ENCODE assay signal across 12 mouse cellular contexts in genomic region chr10:59131926-59132628, GRCm38 (mm10).
DNase-seq lines count a peak whose midpoint lies in the region; ATAC-seq lines count a peak whose summit lies in the region.
"Had no signal": no experiment of that assay in that cellular context is flagged by ENCODE, and none has a peak within 500 bp of the region (broad histone marks: within the 10 kb centered on the region; RNA-seq: fewer than 3 reads in every experiment).

No protein-coding gene starts in this region.

- H3K4me2 ChIP-seq in heart, embryonic 16.5 days (ENCODE audit: low read depth, low read length), result no peak overlapping the region
- no peak overlapping the region for H3K4me2 ChIP-seq in limb, embryonic 15.5 days
- 0 out of 2 replicates have a peak overlapping the region, but pooled peaks have one; percentile 9 for H3K4me2 ChIP-seq in stomach, embryonic 16.5 days (ENCODE audit: low read depth, low read length)
- no peak overlapping the region for H3K4me2 ChIP-seq in forebrain, embryonic 11.5 days (ENCODE audit: low read depth, low read length, severe bottlenecking)
- H3K4me2 ChIP-seq: embryonic facial prominence, embryonic 13.5 days had no signal

- 0 out of 2 replicates have a peak overlapping the region, but pooled peaks have one; percentile 10 for H3K9ac ChIP-seq in heart, embryonic 16.5 days (ENCODE audit: low read length)
- no peak overlapping the region for H3K9ac ChIP-seq in limb, embryonic 15.5 days
- H3K9ac ChIP-seq in stomach, embryonic 16.5 days (ENCODE audit: low read length), result no peak overlapping the region
- H3K9ac ChIP-seq in forebrain, embryonic 11.5 days (ENCODE audit: low read length), result no peak overlapping the region
- H3K9ac ChIP-seq: embryonic facial prominence, embryonic 13.5 days had no signal

- H3K4me3 ChIP-seq in heart, embryonic 16.5 days (ENCODE audit: low read length), result no peak overlapping the region
- H3K4me3 ChIP-seq in embryonic facial prominence, embryonic 10.5 days, result no peak overlapping the region
- no peak overlapping the region for H3K4me3 ChIP-seq in limb, embryonic 15.5 days
- H3K4me3 ChIP-seq in stomach, embryonic 16.5 days (replicated peaks; ENCODE audit: low read length), result no peak overlapping the region
- H3K4me3 ChIP-seq in forebrain, embryonic 11.5 days (ENCODE audit: low read depth, low read length), result no peak overlapping the region
- H3K4me3 ChIP-seq: embryonic facial prominence, embryonic 13.5 days had no signal

- ATAC-seq in heart, embryonic 16.5 days (replicated peaks; ENCODE audit: extremely low read depth, insufficient read depth, low FRiP score), result peak; percentile 76
- ATAC-seq in limb, embryonic 15.5 days (ENCODE audit: insufficient number of reproducible peaks, low FRiP score, low TSS enrichment, low read depth), result no peak
- no peak; the same call in 1 of the 2 replicates for ATAC-seq in stomach, embryonic 16.5 days (ENCODE audit: insufficient read depth, low FRiP score)
- no peak for ATAC-seq in inflammation-experienced regulatory T-cells, adult 6 months
- ATAC-seq in forebrain, embryonic 11.5 days (replicated peaks; ENCODE audit: low FRiP score), result no peak

- H3K4me1 ChIP-seq in heart, embryonic 16.5 days (ENCODE audit: control insufficient read depth, insufficient read depth, low read length), result peaks cover 31% of the 10 kb centered on the region
- H3K4me1 ChIP-seq in embryonic facial prominence, embryonic 10.5 days, result peaks cover 7% of the 10 kb centered on the region
- H3K4me1 ChIP-seq in limb, embryonic 15.5 days, result peaks cover 23% of the 10 kb centered on the region
- H3K4me1 ChIP-seq in stomach, embryonic 16.5 days (ENCODE audit: control insufficient read depth, insufficient read depth, low read length), result peaks cover 7% of the 10 kb centered on the region; the same call in 1 of the 2 replicates
- 0 out of 2 replicates have a peak, but pooled peaks cover 3% of the 10 kb centered on the region for H3K4me1 ChIP-seq in forebrain, embryonic 11.5 days (replicated peaks; ENCODE audit: control insufficient read depth, insufficient read depth, low read length)

- no peaks in the 10 kb centered on the region for H3K27me3 ChIP-seq in heart, embryonic 16.5 days (ENCODE audit: control insufficient read depth, insufficient read depth, low read length)
- H3K27me3 ChIP-seq in embryonic facial prominence, embryonic 10.5 days (replicated peaks; ENCODE audit: low read depth, poor library complexity, severe bottlenecking), result no peaks in the 10 kb centered on the region
- no peaks in the 10 kb centered on the region for H3K27me3 ChIP-seq in limb, embryonic 15.5 days
- no peaks in the 10 kb centered on the region for H3K27me3 ChIP-seq in stomach, embryonic 16.5 days (ENCODE audit: control insufficient read depth, insufficient read depth, low read length)
- H3K27me3 ChIP-seq in forebrain, embryonic 11.5 days (ENCODE audit: control insufficient read depth, insufficient read depth, low read length), result no peaks in the 10 kb centered on the region
- H3K27me3 ChIP-seq: embryonic facial prominence, embryonic 13.5 days had no signal

- intact Hi-C loops in heart, postnatal 25 days (cut with DNase I), result no loop called here

- H3K9me3 ChIP-seq in heart, embryonic 16.5 days (replicated peaks; ENCODE audit: control insufficient read depth, low read length), result no peaks in the 10 kb centered on the region
- H3K9me3 ChIP-seq in embryonic facial prominence, embryonic 10.5 days, result no peaks in the 10 kb centered on the region
- H3K9me3 ChIP-seq in limb, embryonic 15.5 days, result no peaks in the 10 kb centered on the region
- H3K9me3 ChIP-seq in stomach, embryonic 16.5 days (replicated peaks; ENCODE audit: control insufficient read depth, low read length), result no peaks in the 10 kb centered on the region
- no peaks in the 10 kb centered on the region for H3K9me3 ChIP-seq in forebrain, embryonic 11.5 days (ENCODE audit: control insufficient read depth, low read length)
- H3K9me3 ChIP-seq: embryonic facial prominence, embryonic 13.5 days had no signal

- no peaks in the 10 kb centered on the region for H3K36me3 ChIP-seq in heart, embryonic 16.5 days (ENCODE audit: control insufficient read depth, insufficient read depth)
- H3K36me3 ChIP-seq in embryonic facial prominence, embryonic 10.5 days (replicated peaks), result no peaks in the 10 kb centered on the region
- H3K36me3 ChIP-seq in limb, embryonic 15.5 days, result no peaks in the 10 kb centered on the region
- H3K36me3 ChIP-seq in stomach, embryonic 16.5 days (ENCODE audit: control insufficient read depth, insufficient read depth, low read length), result no peaks in the 10 kb centered on the region
- no peaks in the 10 kb centered on the region for H3K36me3 ChIP-seq in forebrain, embryonic 11.5 days (ENCODE audit: control insufficient read depth, insufficient read depth, low read length)
- H3K36me3 ChIP-seq: embryonic facial prominence, embryonic 13.5 days had no signal

- peak overlapping the region; percentile 63 for H3K27ac ChIP-seq in heart, embryonic 16.5 days (ENCODE audit: low read length)
- H3K27ac ChIP-seq in embryonic facial prominence, embryonic 10.5 days (replicated peaks), result no peak overlapping the region
- peak overlapping the region; percentile 75 for H3K27ac ChIP-seq in limb, embryonic 15.5 days
- H3K27ac ChIP-seq in stomach, embryonic 16.5 days (ENCODE audit: low read length), result 0 out of 2 replicates have a peak overlapping the region, but pooled peaks have one; percentile 21
- no peak overlapping the region for H3K27ac ChIP-seq in forebrain, embryonic 11.5 days (ENCODE audit: low read depth, low read length)
- H3K27ac ChIP-seq: embryonic facial prominence, embryonic 13.5 days had no signal

- no peak for DNase-seq in heart, postnatal 25 days (ENCODE audit: low spot score)
- DNase-seq in embryonic facial prominence, embryonic 10.5 days (ENCODE audit: low spot score), result peak; percentile 42
- DNase-seq in cerebellum, adult 9-11 months, result no peak
- DNase-seq in forebrain, embryonic 11.5 days (ENCODE audit: low spot score), result no peak
- DNase-seq: gastrocnemius, postnatal 10 days; kidney, adult 18-20 months; midbrain, embryonic 14.5 days had no signal

- WGBS in heart, embryonic 16.5 days, result 55% methylated on average over 20 of the region's 20 CpGs
- 81% methylated on average over 20 of the region's 20 CpGs for WGBS in embryonic facial prominence, embryonic 10.5 days
- 25% methylated on average over 20 of the region's 20 CpGs for WGBS in limb, embryonic 15.5 days
- 49% methylated on average over 20 of the region's 20 CpGs for WGBS in stomach, embryonic 16.5 days
- WGBS in forebrain, embryonic 11.5 days, result 88% methylated on average over 20 of the region's 20 CpGs

Comparison
In these comparisons a context has a peak if more than half of its experiments do, and no peak if none do; other contexts are left out.
1. H3K27ac ChIP-seq: peak in heart, embryonic 16.5 days (single experiment), limb, embryonic 15.5 days (single experiment) and stomach, embryonic 16.5 days (single experiment); none in embryonic facial prominence, embryonic 10.5 days (single experiment) and forebrain, embryonic 11.5 days (single experiment).